Mouse (Mus musculus) limb, embryonic 10.5 days (tissue): Measurements from ENCODE around the gene Srgap2. TPM values are rescaled to one million over a fixed set of nuclear protein-coding genes. Genes with fewer than 3 reads are reported as not detected.

Experiments used
- DNase-seq: peaks from one replicate; pipeline ENCODE4 v3.0.0-alpha.2; 2017; ENCODE audit warnings: low spot score
- H3K27ac ChIP-seq: fragments of 300-500 bp; sonication (generic); 2 replicates; pipeline ENCODE4 v1.5.1; 2016; ENCODE audit warnings: mild to moderate bottlenecking
- H3K27me3 ChIP-seq: fragments of 300-500 bp; sonication (generic); 2 replicates; pipeline ENCODE4 v1.6.1; 2016; ENCODE audit warnings: low read depth, mild to moderate bottlenecking; ENCODE audit not compliant: poor library complexity, severe bottlenecking
- H3K36me3 ChIP-seq: fragments of 300-500 bp; sonication (generic); 2 replicates; pipeline ENCODE4 v1.6.1; 2016; ENCODE audit warnings: mild to moderate bottlenecking, moderate library complexity
- H3K4me1 ChIP-seq: fragments of 300-500 bp; sonication (generic); 2 replicates; pipeline ENCODE4 v1.6.1; 2016
- H3K4me3 ChIP-seq: fragments of 300-500 bp; sonication (generic); 2 replicates; pipeline ENCODE4 v1.5.1; 2016; ENCODE audit warnings: mild to moderate bottlenecking, moderate library complexity
- H3K9me3 ChIP-seq: fragments of 300-500 bp; sonication (generic); replicated peaks from 2 replicates; pipeline ENCODE4 v1.6.1; 2016; ENCODE audit warnings: mild to moderate bottlenecking
- WGBS: fragments of 180-500 bp; shearing (Covaris S2); methylation state at CpG from one replicate; pipeline ENCODE4 v1.1.7; 2016; 5-methylcytosine and 5-hydroxymethylcytosine counted together
- polyA plus RNA-seq: library from polyadenylated mRNA; unstranded; fragments of >200 nt; fragmentation: Nextera tagmentation; extraction: Ambion mirVana; gene quantifications from 2 replicates; pipeline ENCODE4 v1.2.1, GENCODE M21; 2016

Srgap2 gene
- polyA plus RNA-seq, 1 experiment from 2014 or later: 17.2 TPM

DNA sequence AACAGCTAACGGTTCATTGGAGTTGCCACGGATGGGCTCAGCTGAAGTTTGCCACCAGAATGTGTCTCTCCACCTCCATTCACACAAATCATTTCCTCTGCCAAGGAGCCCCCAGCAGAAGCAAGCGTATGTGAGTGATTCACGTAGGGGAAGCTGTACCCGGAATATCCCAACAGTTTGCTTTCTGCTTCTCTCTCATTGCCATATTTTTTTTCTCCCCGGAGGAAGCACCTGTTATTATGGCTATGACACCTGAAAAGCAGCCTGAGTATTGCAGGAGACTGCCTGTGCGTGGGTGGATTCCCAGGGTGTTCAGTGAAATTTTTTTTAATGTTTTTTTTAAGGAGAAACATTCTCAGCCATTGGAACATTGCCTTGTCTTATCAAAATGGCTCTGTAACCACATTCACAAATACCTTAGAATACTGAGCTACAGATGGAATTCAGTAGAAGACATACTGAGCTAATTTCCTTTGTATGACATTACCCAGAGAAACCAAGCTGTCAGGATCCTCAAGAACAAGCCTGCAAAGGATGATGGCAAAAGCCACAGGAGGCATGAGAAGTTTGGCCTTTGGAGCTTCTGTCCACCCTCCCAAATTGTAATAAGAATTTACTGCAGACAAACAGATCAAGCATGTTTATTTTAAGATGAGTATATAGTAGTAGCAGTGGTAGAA is 16.9 kb upstream of the Srgap2 start:
- no peak for DNase-seq
- Histone ChIP-seq H3K9me3 (no peaks in the 10 kb centered on the region), H3K36me3 (peaks cover 9% of the 10 kb centered on the region), H3K27me3 (no peaks in the 10 kb centered on the region), H3K4me1 (peaks cover 5% of the 10 kb centered on the region), H3K4me3 (no peak overlapping the region), H3K27ac (no peak overlapping the region)
- WGBS: 88% methylated on average over 7 of the region's 7 CpGs

DNA sequence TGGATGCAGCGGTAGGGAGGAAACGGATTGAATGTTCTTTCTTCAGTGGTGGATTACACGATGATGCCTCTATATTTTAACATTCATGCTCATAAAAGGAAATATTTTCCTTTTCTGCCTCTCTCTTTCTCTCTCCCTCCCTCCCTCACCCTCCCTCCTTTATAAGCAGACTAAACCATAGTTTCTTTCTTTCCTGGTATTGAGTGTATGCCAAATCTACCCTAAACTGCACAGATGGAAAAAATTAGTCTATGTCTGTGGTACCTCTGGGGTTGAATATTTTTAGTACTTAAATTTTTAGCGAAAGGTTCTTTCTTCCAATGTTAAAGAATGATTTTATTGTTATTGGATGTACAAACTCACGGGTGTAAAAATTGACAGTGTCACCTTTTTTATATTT is 14.8 kb upstream of the Srgap2 start:
- no peaks in the 10 kb centered on the region for H3K4me1 ChIP-seq
- no peak for DNase-seq
- H3K9me3 ChIP-seq: no peaks in the 10 kb centered on the region
- WGBS: 92% methylated on average over 5 of the region's 5 CpGs
- no peak overlapping the region for H3K27ac ChIP-seq
- H3K27me3 ChIP-seq: no peaks in the 10 kb centered on the region
- H3K4me3 ChIP-seq: no peak overlapping the region
- peaks cover 16% of the 10 kb centered on the region for H3K36me3 ChIP-seq

DNA sequence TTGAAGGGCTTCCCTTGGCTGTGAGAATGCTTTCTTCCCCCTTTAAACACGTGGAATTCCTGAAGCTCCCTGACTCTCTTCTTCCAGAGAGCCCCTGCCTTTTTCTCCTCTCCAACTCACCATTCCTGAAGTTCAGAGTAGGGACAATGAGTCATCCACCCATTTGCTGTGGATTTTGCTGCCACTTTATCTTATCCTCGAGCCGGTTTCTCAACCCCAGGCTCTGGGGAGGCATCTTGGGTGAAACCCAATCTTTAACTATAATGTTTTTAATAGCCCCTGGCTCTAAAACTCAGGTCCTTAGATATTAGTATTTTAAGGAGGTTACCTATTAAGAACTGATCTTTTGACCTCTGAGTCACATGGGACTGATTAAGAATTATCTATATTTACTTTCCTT is 14.3 kb upstream of the Srgap2 start:
- no peaks in the 10 kb centered on the region for H3K4me1 ChIP-seq
- DNase-seq: no peak
- H3K36me3 ChIP-seq: peaks cover 16% of the 10 kb centered on the region
- H3K4me3 ChIP-seq: no peak overlapping the region
- H3K27ac ChIP-seq: no peak overlapping the region
- WGBS: 66% methylated on average over 3 of the region's 3 CpGs
- H3K27me3 ChIP-seq: no peaks in the 10 kb centered on the region
- H3K9me3 ChIP-seq: no peaks in the 10 kb centered on the region

DNA sequence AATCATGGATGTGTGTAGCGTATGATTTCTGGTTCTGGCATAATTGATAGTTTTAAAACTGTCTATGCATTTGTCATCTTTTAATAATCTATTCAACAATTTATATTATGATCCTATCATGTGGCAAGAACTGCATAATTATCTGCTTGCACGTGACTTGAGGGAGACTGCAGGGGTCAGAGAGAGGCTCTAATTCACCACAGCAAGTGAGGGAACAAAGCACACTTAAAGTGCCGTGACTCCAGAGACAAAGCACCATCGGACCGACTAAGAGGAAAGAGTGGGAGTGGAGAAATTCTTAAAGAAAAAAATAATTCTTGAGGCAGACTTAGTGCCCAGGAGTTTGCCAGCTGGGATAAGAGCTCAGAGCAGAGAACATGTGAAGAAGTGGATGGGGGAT is 13.6 kb upstream of the Srgap2 start:
- no peak for DNase-seq

DNA sequence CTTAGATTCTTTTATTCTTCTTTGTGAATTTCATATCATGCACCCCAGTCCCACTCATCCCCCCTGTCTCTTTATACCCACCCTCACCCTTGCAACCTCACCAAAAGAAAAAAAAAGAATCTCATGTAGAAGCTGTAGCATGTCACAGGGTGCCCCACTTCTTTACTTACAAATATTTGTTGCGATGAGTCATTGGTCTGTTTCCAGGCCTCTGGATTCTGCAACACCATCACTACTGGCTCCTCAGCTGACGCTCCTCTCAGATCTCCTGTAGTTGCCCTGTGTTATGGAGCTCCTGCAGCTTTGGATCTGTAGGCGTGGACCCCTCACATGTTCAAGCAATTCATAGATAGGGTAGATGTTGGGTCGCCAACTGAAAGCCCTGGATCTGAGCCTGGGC is 12.6 kb upstream of the Srgap2 start:
- no peaks in the 10 kb centered on the region for H3K9me3 ChIP-seq
- no peak for DNase-seq
- H3K4me3 ChIP-seq: no peak overlapping the region
- WGBS: 89% methylated on average over 4 of the region's 4 CpGs
- H3K36me3 ChIP-seq: peaks cover 25% of the 10 kb centered on the region
- H3K4me1 ChIP-seq: no peaks in the 10 kb centered on the region
- H3K27me3 ChIP-seq: no peaks in the 10 kb centered on the region
- H3K27ac ChIP-seq: no peak overlapping the region

More for the DNA sequence above, 13.6 kb upstream of the Srgap2 start:
- Histone ChIP-seq H3K9me3 (no peaks in the 10 kb centered on the region), H3K4me1 (no peaks in the 10 kb centered on the region), H3K4me3 (no peak overlapping the region), H3K27ac (no peak overlapping the region), H3K36me3 (peaks cover 16% of the 10 kb centered on the region), H3K27me3 (no peaks in the 10 kb centered on the region)
- 86% methylated on average over 5 of the region's 5 CpGs for WGBS

DNA sequence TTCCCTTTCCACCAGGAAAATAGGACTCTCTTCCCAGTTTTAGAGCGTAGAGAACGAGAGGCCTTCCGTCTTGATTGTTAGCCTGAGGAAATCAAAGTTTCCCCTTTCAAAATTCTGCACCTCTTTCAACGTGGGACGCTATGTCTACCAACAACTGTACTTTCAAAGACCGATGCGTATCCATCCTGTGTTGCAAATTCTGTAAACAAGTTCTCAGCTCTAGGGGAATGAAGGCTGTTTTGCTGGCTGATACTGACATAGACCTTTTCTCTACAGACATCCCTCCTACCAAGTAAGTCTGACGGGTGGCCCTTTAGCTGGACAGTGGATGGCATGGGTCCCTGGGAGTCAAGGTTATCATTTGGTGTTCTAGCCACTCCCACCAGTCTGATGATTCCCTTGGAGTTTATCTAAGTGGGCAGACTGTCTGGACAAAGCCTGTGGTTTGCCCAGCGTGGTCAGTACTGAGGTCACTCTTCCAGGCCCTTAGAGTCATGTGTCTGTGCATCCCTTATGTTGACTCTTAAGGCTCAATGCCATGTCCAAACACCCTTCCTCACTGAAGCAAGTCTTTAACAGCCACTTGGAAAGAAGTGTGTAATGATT is 1.5 kb upstream of the Srgap2 start:
- no peak for DNase-seq
- peaks cover 37% of the 10 kb centered on the region for H3K4me1 ChIP-seq
- no peaks in the 10 kb centered on the region for H3K36me3 ChIP-seq
- 3% methylated on average over 9 of the region's 9 CpGs for WGBS
- H3K27me3 ChIP-seq: no peaks in the 10 kb centered on the region
- H3K27ac ChIP-seq: peak overlapping the region; percentile 88
- H3K9me3 ChIP-seq: no peaks in the 10 kb centered on the region
- peak overlapping the region; percentile 70 for H3K4me3 ChIP-seq

DNA sequence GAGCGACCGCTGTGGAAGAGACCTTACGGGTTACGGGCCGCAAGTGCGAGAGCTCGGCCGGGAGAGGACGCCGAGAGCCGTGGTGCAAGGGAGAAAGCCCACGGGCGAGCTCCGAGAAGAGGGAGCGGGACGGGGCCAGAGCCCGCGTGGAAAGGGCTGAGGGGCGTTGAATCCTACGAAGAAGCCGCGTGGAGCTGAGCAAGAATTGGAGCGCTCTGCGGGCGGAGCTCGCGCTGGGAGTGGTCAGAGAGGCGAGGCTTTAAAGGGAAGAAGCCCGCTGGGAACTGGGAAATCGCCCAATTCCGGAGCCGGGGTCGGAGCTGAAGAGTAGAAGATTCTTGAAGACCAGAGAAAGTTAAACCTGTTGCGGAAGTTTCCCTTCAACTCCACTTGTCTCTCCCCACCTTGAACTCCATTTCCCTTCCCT is 942 bp upstream of the Srgap2 start:
- peak overlapping the region; percentile 70 for H3K4me3 ChIP-seq
- WGBS: under 1% methylated on average over 34 of the region's 34 CpGs
- peaks cover 42% of the 10 kb centered on the region for H3K4me1 ChIP-seq
- peak overlapping the region; percentile 88 for H3K27ac ChIP-seq
- H3K27me3 ChIP-seq: no peaks in the 10 kb centered on the region
- DNase-seq: no peak
- no peaks in the 10 kb centered on the region for H3K9me3 ChIP-seq
- H3K36me3 ChIP-seq: no peaks in the 10 kb centered on the region

DNA sequence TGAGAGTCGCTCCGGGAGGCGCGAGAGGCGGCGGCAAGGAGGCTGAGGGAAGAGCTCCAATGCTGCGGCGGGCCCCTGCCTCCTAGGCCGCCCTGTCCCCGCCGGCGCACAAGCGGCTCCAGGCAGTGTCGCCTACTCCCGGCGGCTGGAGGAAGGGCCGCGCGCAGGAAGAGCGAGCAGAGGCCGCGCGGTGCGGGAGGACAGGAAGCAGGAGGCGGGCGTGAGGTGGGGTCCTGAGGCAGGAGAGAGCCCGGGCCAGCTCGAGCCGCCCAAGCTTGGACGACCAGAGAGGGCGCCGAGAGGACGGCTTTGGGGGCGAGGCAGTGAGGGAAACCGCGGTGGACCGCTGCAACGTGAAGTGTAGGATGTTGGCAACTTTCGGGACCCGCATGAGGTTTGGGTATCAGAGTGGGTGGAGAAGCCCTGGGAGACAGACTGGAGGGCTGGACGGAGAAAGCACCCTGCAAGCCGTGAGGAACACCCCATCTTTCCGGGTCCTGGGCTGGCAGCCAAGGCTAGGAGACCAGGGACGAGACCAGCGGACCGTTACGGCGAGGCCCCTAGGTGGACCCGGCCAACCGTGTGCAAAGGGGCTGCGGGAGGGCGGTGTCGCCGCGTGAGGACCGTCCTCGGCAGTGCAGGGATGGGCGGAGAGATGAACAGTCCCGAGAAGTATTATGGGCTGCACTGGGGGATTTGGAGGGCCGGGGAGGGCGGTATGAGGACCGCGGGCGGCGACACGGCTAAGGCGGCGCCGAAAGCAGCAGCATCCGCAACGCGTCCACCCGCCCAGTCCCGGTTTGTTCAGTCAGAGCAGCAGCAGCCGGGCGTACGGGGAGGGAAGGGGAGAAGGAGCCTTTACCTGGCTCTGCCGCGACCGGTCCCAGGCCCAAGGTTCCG is 531 bp downstream of the Srgap2 start:
- Histone ChIP-seq H3K4me1 (peaks cover 53% of the 10 kb centered on the region), H3K27ac (peak overlapping the region; percentile 93), H3K27me3 (no peaks in the 10 kb centered on the region), H3K9me3 (no peaks in the 10 kb centered on the region), H3K4me3 (peak overlapping the region; percentile 70), H3K36me3 (no peaks in the 10 kb centered on the region)
- WGBS: under 1% methylated on average over 72 of the region's 81 CpGs
- peak; percentile 84 for DNase-seq

DNA sequence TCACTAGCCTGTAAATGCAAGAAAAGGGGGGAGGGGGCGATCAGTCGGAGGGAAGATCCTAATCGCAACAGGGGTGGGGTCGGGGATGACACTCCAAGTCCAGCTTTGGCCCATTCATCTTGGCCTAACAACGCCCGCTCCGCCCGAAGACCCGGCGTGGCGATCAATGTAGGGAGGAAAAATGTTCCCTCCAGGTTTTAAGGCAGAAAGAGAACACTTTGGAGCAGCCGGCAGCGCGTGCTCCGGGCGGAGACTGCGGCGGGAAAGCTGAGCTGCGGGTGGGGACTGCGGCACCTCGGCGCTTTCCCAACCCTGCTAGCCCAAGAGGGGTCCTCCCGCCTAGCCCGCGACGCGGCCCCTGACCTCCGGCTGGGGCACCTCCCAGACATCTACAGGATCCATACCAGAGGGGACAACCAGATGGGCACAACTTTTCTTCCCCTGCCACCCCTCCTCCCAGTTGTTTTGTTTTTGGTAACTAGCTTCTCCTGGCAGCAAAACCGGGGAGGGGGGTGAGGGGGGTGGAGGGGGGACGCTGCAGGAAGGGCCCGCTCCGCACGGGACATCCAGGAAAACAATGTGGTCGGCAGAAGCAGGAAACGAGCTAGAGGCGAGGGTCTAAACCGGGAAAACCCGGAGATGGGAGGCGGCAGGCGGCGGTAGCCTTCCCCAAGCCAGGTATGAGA is 1.4 kb downstream of the Srgap2 start:
- Histone ChIP-seq H3K9me3 (no peaks in the 10 kb centered on the region), H3K27ac (peak overlapping the region; percentile 93), H3K36me3 (no peaks in the 10 kb centered on the region), H3K4me1 (peaks cover 56% of the 10 kb centered on the region), H3K4me3 (peak overlapping the region; percentile 70), H3K27me3 (no peaks in the 10 kb centered on the region)
- under 1% methylated on average over 41 of the region's 41 CpGs for WGBS
- peak; percentile 75 for DNase-seq

DNA sequence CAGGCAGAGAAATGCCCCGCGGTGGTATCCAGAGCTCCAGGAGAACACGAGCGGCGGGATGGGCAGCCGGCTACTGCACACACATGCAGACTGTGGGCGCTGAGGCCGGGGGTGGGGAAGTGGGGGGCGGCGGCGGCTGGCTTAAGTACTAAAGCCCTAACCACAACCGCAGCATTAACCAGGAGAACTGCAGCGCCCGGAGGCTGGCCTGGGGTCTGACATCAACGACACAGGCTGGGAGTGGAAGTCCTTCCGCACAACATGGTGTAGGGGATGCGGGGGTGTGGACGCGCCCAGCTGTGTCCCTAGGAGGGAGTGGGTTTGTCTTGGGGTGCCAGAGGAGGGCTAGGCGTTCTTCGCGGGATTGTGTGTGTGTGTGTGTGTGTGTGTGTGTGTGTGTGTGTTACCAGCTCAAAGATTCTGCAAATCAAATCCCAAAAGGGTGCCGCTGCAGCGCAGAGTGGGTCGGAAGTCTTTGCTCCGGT is 2.0 kb downstream of the Srgap2 start:
- H3K36me3 ChIP-seq: no peaks in the 10 kb centered on the region
- H3K4me1 ChIP-seq: peaks cover 55% of the 10 kb centered on the region
- peak overlapping the region; percentile 93 for H3K27ac ChIP-seq
- WGBS: under 1% methylated on average over 26 of the region's 26 CpGs
- H3K27me3 ChIP-seq: no peaks in the 10 kb centered on the region
- no peaks in the 10 kb centered on the region for H3K9me3 ChIP-seq
- DNase-seq: peak; percentile 65
- H3K4me3 ChIP-seq: peak overlapping the region; percentile 70

DNA sequence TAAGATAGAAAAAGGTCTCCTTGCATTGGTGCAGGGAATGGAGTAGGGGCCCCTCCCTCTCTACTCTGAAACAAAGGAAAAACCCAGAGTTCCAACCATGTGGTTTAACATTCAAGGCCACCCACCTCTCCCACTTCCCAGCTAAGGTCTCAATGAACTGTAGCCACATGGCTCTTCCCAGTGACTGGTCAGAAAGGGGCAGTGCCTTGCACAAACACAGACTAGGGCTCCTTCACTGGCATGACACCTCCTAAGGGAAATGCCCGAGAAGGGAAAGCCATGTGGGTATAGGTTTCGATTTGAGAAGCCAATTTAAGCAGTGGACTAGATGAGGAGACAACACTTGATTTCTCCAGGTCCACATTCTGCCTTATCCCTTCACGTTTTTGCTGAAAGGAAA is 3.4 kb downstream of the Srgap2 start:
- Histone ChIP-seq H3K27me3 (no peaks in the 10 kb centered on the region), H3K36me3 (0 out of 2 replicates have a peak, but pooled peaks cover 3% of the 10 kb centered on the region), H3K27ac (peak overlapping the region; percentile 46; the same call in 1 of the 2 replicates), H3K4me3 (peak overlapping the region; percentile 70), H3K4me1 (peaks cover 42% of the 10 kb centered on the region), H3K9me3 (no peaks in the 10 kb centered on the region)
- no peak for DNase-seq
- WGBS: 43% methylated on average over 3 of the region's 3 CpGs

DNA sequence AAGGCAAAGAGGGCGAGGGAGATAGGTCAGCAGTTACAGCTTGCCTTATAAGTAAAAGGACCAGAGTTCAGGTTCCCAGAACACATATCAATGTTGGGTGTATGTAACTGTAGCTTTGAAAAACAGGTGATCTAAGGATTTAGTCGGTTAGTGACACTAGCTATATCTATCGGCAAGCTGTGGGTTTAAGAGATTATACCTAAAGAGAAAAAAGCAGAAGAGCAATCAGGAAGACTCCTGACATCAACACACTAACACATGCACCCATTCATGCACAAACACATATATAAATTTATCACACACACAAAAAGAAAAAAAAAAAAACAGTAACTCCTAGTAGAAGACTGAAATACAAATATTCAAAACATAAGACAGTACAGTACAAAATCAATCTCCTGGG is 10.6 kb downstream of the Srgap2 start:
- no peaks in the 10 kb centered on the region for H3K27me3 ChIP-seq
- H3K4me1 ChIP-seq: 0 out of 2 replicates have a peak, but pooled peaks cover 2% of the 10 kb centered on the region
- WGBS: 95% methylated on average over 3 of the region's 3 CpGs
- 0 out of 2 replicates have a peak, but pooled peaks cover 3% of the 10 kb centered on the region for H3K36me3 ChIP-seq
- H3K9me3 ChIP-seq: no peaks in the 10 kb centered on the region
- no peak overlapping the region for H3K4me3 ChIP-seq
- no peak for DNase-seq
- no peak overlapping the region for H3K27ac ChIP-seq
